Mouse (Mus musculus) heart, embryonic 11.5 days (tissue): ENCODE measurements around the gene Itgb3. TPM values are rescaled to one million over a fixed set of nuclear protein-coding genes. Genes with fewer than 3 reads are reported as not detected.

Experiments used
- ATAC-seq: fragments of 200-750 bp; cut with Nextera tagmentation; replicated peaks from 2 replicates; pipeline ENCODE4 v1.8.0; 2017; ENCODE audit warnings: moderate library complexity; ENCODE audit not compliant: insufficient number of reproducible peaks, low FRiP score, low TSS enrichment
- H3K27ac ChIP-seq: fragments of 300-500 bp; sonication (generic); 2 replicates; pipeline ENCODE4 v1.5.1; 2014; ENCODE audit warnings: mild to moderate bottlenecking, low read depth, low read length
- H3K27me3 ChIP-seq: fragments of 300-500 bp; sonication (generic); 2 replicates; pipeline ENCODE4 v1.6.1; 2014; ENCODE audit warnings: mild to moderate bottlenecking, low read length, mixed read lengths; ENCODE audit not compliant: control insufficient read depth, insufficient read depth
- H3K36me3 ChIP-seq: fragments of 300-500 bp; sonication (generic); 2 replicates; pipeline ENCODE4 v1.6.1; 2014; ENCODE audit warnings: mild to moderate bottlenecking, low read length, moderate library complexity, mixed read lengths; ENCODE audit not compliant: control insufficient read depth, insufficient read depth
- H3K4me1 ChIP-seq: fragments of 300-500 bp; sonication (generic); 2 replicates; pipeline ENCODE4 v1.6.1; 2014; ENCODE audit warnings: low read length; ENCODE audit not compliant: control insufficient read depth, insufficient read depth
- H3K4me2 ChIP-seq: fragments of 300-500 bp; sonication (generic); 2 replicates; pipeline ENCODE4 v1.6.1; 2014; ENCODE audit warnings: mild to moderate bottlenecking, moderate library complexity
- H3K4me3 ChIP-seq: fragments of 300-500 bp; sonication (generic); 2 replicates; pipeline ENCODE4 v1.5.1; 2014; ENCODE audit warnings: low read depth, low read length
- H3K9ac ChIP-seq: fragments of 300-500 bp; sonication (generic); 2 replicates; pipeline ENCODE4 v1.6.1; 2014; ENCODE audit warnings: mild to moderate bottlenecking, low read depth, low read length, moderate library complexity
- H3K9me3 ChIP-seq: fragments of 300-500 bp; sonication (generic); replicated peaks from 2 replicates; pipeline ENCODE4 v1.6.1; 2016; ENCODE audit warnings: low read length; ENCODE audit not compliant: control insufficient read depth
- WGBS: fragments of 180-500 bp; shearing (Covaris S2); extraction: QIAGEN DNeasy Blood & Tissue Kit; methylation state at CpG from one replicate; pipeline ENCODE4 v1.1.7; 2014; ENCODE audit not compliant: insufficient replicate concordance; 5-methylcytosine and 5-hydroxymethylcytosine counted together
- polyA plus RNA-seq: library from polyadenylated mRNA; unstranded; fragments of >200 nt; fragmentation: Nextera tagmentation; extraction: Ambion mirVana; gene quantifications from 2 replicates; pipeline ENCODE4 v1.2.1, GENCODE M21; 2014

Itgb3 gene
- polyA plus RNA-seq, 1 experiment from 2014 or later, result 3.9 TPM

DNA sequence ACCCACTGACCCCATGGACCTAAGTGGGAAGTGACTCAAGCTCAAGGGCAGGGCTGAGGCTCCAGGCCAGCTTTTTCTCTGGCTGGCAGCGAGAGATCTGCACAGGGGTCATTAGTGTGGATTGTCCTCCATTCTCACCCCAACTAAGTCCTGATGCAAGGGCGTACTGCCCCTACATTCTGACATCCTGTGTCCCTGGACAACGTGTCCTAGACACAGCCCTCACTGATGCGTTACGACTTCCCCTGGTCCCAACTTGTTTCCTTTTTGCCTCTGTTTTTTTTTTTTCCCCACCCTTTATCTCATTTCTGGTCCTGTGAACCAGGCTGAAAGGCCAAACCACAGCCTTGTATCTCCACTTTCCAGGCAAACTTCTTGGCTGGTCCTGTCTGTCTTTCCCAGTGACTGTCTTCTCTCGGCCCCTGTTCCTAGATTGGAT lies 10.9 kb downstream of the Itgb3 start:
- no peak overlapping the region for H3K4me2 ChIP-seq
- no peaks in the 10 kb centered on the region for H3K27me3 ChIP-seq
- no peak overlapping the region for H3K27ac ChIP-seq
- no peak overlapping the region for H3K9ac ChIP-seq
- no peak overlapping the region for H3K4me3 ChIP-seq
- 61% methylated on average over 6 of the region's 6 CpGs for WGBS
- H3K4me1 ChIP-seq, result peaks cover 35% of the 10 kb centered on the region
- no peaks in the 10 kb centered on the region for H3K9me3 ChIP-seq
- no peak for ATAC-seq
- H3K36me3 ChIP-seq, result no peaks in the 10 kb centered on the region

- Histone ChIP-seq H3K4me1 (peaks cover 31% of the 10 kb centered on the region), H3K4me3 (no peak overlapping the region), H3K27ac (no peak overlapping the region), H3K9ac (no peak overlapping the region), H3K36me3 (no peaks in the 10 kb centered on the region), H3K9me3 (no peaks in the 10 kb centered on the region), H3K4me2 (no peak overlapping the region), H3K27me3 (no peaks in the 10 kb centered on the region)
- no peak for ATAC-seq
- WGBS, result 68% methylated on average over 13 of the region's 13 CpGs
These were observed 11.6 kb downstream of the Itgb3 start for GRCm38 (mm10) chr11:104619084-104620022.

DNA sequence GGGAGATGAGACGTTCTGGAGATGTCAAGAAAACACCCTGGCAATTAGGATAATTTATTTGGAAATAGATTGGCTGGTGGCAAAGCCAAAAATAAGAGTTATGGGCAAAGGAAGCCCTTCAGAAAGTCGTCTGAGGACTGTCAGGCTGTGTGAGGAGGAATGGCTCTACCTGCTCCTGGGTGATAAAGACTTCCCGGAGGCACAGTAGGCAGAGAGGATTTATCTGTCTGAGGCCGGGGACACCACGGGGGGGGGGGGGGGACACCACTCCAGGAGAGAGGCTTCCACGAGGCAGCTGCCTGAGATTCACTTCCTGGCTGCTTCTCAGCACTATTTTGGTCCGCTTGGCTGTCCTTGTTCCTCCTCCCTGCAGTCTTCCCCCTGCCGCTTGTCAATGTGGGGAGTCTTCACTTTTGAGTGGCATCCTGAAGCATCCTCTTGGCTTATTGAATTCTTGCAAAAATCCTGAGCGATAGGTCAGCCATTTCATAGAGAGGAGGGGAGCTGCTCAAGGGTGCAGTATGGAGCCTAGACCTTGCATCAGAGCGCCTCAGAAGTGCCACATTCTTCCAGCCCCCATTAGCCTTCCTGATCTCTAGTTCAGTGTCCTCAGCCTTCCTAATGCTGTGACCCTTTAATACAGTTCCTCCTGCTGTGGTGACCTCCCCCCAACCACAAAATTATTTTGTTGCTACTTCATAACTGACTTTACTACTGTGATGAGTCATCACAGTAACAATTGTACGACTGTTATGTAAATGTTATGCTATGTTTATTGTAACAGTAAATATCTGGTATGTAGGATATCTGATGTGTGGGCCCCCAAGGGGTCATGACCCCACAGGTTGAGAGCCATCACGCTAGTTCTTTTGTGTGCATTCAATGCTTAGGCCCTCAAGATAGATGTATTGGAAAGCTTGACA lies 14.5 kb downstream of the Itgb3 start:
- WGBS, result 29% methylated on average over 12 of the region's 12 CpGs
- no peak overlapping the region for H3K27ac ChIP-seq
- no peak overlapping the region for H3K4me3 ChIP-seq
- H3K4me2 ChIP-seq, result peak overlapping the region; percentile 20
- H3K9me3 ChIP-seq, result no peaks in the 10 kb centered on the region
- H3K27me3 ChIP-seq, result no peaks in the 10 kb centered on the region
- no peak overlapping the region for H3K9ac ChIP-seq
- H3K36me3 ChIP-seq, result no peaks in the 10 kb centered on the region
- H3K4me1 ChIP-seq, result peaks cover 35% of the 10 kb centered on the region
- peak; percentile 55; the same call in 1 of the 2 replicates for ATAC-seq

- Histone ChIP-seq H3K9ac (no peak overlapping the region), H3K36me3 (no peaks in the 10 kb centered on the region), H3K9me3 (no peaks in the 10 kb centered on the region), H3K4me3 (no peak overlapping the region), H3K27me3 (no peaks in the 10 kb centered on the region), H3K27ac (0 out of 2 replicates have a peak overlapping the region, but pooled peaks have one; percentile 29), H3K4me1 (peaks cover 23% of the 10 kb centered on the region), H3K4me2 (no peak overlapping the region)
- WGBS, result 26% methylated on average over 6 of the region's 6 CpGs
- ATAC-seq, result no peak
These were observed 17.1 kb downstream of the Itgb3 start for GRCm38 (mm10) chr11:104624791-104625391.

- no peak overlapping the region for H3K4me2 ChIP-seq
- H3K4me3 ChIP-seq, result no peak overlapping the region
- H3K27me3 ChIP-seq, result no peaks in the 10 kb centered on the region
- no peaks in the 10 kb centered on the region for H3K9me3 ChIP-seq
- H3K36me3 ChIP-seq, result no peaks in the 10 kb centered on the region
- H3K9ac ChIP-seq, result no peak overlapping the region
- peaks cover 23% of the 10 kb centered on the region for H3K4me1 ChIP-seq
- WGBS, result 37% methylated on average over 12 of the region's 12 CpGs
- H3K27ac ChIP-seq, result no peak overlapping the region; the same call in 1 of the 2 replicates
- 0 out of 2 replicates have a peak, but pooled peaks have one; percentile 32 for ATAC-seq
These were observed 17.9 kb downstream of the Itgb3 start for GRCm38 (mm10) chr11:104625453-104626402.

- H3K9ac ChIP-seq, result no peak overlapping the region
- no peak overlapping the region for H3K4me3 ChIP-seq
- H3K36me3 ChIP-seq, result no peaks in the 10 kb centered on the region
- H3K27ac ChIP-seq, result no peak overlapping the region
- no peaks in the 10 kb centered on the region for H3K27me3 ChIP-seq
- no peak overlapping the region for H3K4me2 ChIP-seq
- H3K4me1 ChIP-seq, result peaks cover 23% of the 10 kb centered on the region
- H3K9me3 ChIP-seq, result no peaks in the 10 kb centered on the region
- ATAC-seq, result no peak
These were observed 18.8 kb downstream of the Itgb3 start for GRCm38 (mm10) chr11:104626635-104627034.

- Histone ChIP-seq H3K4me1 (peaks cover 17% of the 10 kb centered on the region), H3K9me3 (no peaks in the 10 kb centered on the region), H3K4me3 (no peak overlapping the region), H3K4me2 (no peak overlapping the region), H3K27me3 (no peaks in the 10 kb centered on the region), H3K36me3 (no peaks in the 10 kb centered on the region), H3K9ac (no peak overlapping the region), H3K27ac (no peak overlapping the region)
- WGBS, result 62% methylated on average over 11 of the region's 11 CpGs
- ATAC-seq, result no peak
These were observed 20.0 kb downstream of the Itgb3 start for GRCm38 (mm10) chr11:104627616-104628301.
